Mouse (Mus musculus) left cerebral cortex, adult 8-10 months (tissue): ENCODE measurements around the gene Arl15. TPM values are rescaled to one million over a fixed set of nuclear protein-coding genes. Genes with fewer than 3 reads are reported as not detected.

Source experiments
- DNase-seq, 2 experiments: peaks; one replicate each; pipeline ENCODE4 v3.0.0; 2022; ENCODE audit warnings: low spot score in 2 of 2
- total RNA-seq, 4 experiments: library from RNA; stranded (reverse); gene quantifications; 2 replicates each; pipeline ENCODE4 v1.2.4; 2022

Gene Arl15
- total RNA-seq, 4 experiments from 2014 or later: 29.9 to 36.1 (median 33.4) TPM

- DNase-seq: no peak
Observed at GRCm38 (mm10) chr13:113869212-113870205, 75.2 kb downstream of the Arl15 start.

GRCm38 (mm10) chr13:113870403-113870802 lies 76.1 kb downstream of the Arl15 start:
- DNase-seq: no peak

- no peak for DNase-seq
Observed at GRCm38 (mm10) chr13:113871853-113872252, 77.5 kb downstream of the Arl15 start.

DNA sequence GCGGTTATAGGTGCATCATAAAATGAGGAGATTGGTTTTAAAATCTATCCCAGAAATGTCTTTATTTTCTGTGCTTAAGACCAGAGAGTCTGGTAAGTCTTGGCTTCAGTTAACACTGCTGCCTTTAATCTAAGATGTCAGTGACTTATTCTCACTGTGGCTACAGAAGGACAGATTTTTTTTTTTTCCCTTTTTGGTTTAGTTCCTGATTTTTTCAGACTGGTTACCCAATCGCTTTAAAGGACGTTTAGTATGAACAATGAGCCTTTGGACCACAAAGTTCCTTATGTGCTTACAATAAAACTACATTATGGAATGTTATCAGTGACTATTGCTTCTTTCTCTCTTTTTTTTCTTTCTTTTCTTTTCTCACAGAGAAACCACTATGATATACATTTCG lies 81.4 kb downstream of the Arl15 start:
- DNase-seq: no peak

DNA sequence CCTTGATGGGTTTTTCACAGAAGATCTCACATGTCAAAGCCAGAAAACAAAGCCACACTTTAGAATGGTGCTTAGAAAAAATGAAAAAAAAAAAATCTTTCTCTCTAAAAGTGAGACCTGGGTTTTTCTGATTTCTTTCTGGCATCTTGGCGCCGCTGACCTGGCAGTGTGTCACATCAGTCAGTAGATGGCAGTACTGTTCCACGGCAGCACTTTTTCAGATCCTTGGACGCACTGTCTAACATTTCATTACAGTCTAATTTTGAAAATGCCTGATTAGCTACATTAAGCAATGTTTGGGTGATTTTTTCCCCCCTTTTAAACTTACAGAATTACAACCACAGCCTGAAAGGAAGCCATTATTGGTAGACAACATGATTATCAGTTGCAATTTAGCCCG lies 83.1 kb downstream of the Arl15 start:
- DNase-seq: no peak

GRCm38 (mm10) chr13:113878571-113878970 lies 84.3 kb downstream of the Arl15 start:
- no peak for DNase-seq

- no peak for DNase-seq
Observed at GRCm38 (mm10) chr13:113879651-113880327, 85.5 kb downstream of the Arl15 start.

- no peak for DNase-seq
Observed at GRCm38 (mm10) chr13:113880564-113881171, 86.4 kb downstream of the Arl15 start.

GRCm38 (mm10) chr13:113882959-113883358 lies 88.7 kb downstream of the Arl15 start:
- no peak for DNase-seq

GRCm38 (mm10) chr13:113887090-113887489 lies 92.8 kb downstream of the Arl15 start:
- DNase-seq: no peak

DNA sequence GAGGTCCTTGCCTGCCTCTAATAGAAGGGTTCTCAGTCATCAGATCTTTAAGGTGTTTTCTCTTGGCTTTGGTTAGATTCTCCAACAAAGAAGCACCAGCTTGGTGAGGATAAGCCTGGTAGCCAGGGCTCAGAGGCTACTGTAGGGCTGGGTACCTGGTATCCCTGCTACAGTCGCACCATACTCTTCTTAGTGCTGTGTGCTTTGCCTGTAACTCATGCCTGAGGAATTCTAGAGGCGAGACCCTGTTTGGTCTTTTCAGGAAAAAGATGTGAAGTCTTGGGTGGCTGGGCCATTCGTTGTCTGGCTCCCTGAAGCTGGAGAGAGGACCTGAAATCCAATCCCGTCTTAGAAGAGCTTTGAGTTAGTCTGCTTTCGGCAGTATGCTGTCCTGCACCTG lies 93.8 kb downstream of the Arl15 start:
- DNase-seq: no peak

GRCm38 (mm10) chr13:113888704-113889103 lies 94.4 kb downstream of the Arl15 start:
- no peak for DNase-seq

DNA sequence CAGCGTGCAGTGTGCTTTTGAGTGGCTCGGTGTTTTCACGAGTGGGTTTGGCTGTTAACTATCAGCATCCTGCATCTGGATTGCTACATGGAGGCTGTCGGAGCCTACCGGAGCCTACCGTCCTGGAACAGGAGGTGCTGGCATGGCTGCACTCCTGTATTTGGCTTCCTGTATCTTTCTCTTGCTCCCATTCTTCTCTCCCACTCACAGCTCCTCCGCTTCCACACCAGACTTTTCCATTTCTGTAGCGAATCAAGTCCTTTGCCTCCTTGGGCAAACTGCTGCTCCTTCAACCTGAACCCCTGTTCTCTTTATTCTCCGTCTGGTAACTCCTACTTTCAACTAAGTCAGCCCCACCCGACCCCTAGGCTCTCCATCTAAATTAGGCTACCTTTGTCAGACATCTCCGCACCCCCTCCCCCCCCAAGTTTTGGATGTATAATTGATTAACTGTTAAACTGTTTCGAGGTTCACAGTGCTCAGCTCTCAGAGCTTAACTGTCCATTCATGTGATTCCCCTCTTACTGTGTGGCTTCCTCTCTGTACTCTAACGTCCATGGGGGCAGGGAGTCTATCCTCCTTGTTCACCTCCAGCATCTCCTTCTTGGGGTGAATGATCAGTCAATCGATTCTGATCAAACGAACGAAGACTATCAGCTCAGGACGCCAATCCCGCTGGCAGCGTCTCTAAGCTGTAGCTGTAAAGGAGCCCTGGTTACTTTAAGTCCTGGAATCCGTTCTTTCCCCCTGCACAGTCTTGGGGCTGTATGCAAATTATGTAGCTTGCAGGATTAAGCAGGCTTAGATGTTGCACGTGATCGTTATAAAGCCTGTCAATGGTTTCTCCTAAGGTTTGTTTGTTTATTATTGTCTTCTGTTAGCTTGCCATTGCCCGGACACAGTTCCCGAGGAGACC lies 95.1 kb downstream of the Arl15 start:
- DNase-seq: no peak

DNA sequence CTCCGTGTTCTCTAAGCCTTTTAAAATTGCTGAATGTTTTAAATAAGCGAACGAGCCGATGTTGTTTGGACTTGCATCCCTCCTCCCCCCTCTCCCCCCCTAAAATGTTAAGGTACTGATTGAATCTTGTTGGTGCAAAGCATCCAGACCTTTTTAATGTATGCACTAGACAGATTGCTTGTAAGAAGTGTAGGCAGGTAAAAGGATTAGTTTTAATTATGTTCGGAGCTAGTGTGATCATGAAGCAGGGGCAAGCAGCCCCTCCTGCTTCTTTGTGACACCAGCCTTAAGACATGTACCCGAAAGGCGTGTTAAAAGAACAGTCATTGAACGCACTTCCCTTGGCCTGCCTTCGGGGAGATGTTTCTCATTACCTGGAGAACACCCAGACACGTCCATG lies 102.4 kb downstream of the Arl15 start:
- no peak for DNase-seq

GRCm38 (mm10) chr13:113897498-113897897 lies 103.2 kb downstream of the Arl15 start:
- no peak for DNase-seq

- DNase-seq: no peak
Observed at GRCm38 (mm10) chr13:113897951-113898350, 103.6 kb downstream of the Arl15 start.

- no peak for DNase-seq
Observed at GRCm38 (mm10) chr13:113901001-113901545, 106.8 kb downstream of the Arl15 start.

DNA sequence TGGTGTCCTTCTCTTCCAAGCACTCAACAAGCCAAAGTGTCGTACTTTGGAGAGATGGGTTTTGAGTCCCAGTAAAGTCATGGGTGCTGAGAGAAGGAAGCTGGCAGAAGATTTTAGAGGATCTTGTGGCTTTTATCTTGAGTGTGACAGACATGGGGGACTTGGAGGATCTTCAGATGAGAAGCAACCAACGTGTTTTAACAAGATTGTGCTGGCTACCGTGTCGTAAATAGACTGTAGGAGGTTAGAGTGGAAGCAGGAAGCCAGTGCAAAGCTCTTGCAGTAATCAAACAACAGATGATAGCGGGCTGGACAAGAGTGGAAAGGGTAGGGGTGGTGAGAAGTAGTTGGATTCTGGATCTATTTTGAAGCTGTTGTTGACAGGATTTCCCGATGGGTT lies 109.0 kb downstream of the Arl15 start:
- no peak for DNase-seq

GRCm38 (mm10) chr13:113911986-113912519 lies 117.7 kb downstream of the Arl15 start:
- no peak for DNase-seq

GRCm38 (mm10) chr13:113914551-113914971 lies 120.3 kb downstream of the Arl15 start:
- no peak for DNase-seq
